Mouse (Mus musculus) WW6 (cell line): ENCODE measurements at regions not wholly inside any gene's neighbourhood (a gene's known extent, or its start where the extent isn't known, plus 50 kb on each side); places are given as distances from the start of the nearest gene placed in this dataset.

Source experiments
- DNase-seq: peaks from one replicate; pipeline ENCODE4 v3.0.0-alpha.2; 2013; ENCODE audit warnings: low read depth, low spot score

- DNase-seq = peak; percentile 36
Observed at GRCm38 (mm10) chr2:52804106-52804825, 53.4 kb upstream of the Fmnl2 start.

- DNase-seq = no peak
Observed at GRCm38 (mm10) chr2:52804826-52805149, 52.9 kb upstream of the Fmnl2 start.

DNA sequence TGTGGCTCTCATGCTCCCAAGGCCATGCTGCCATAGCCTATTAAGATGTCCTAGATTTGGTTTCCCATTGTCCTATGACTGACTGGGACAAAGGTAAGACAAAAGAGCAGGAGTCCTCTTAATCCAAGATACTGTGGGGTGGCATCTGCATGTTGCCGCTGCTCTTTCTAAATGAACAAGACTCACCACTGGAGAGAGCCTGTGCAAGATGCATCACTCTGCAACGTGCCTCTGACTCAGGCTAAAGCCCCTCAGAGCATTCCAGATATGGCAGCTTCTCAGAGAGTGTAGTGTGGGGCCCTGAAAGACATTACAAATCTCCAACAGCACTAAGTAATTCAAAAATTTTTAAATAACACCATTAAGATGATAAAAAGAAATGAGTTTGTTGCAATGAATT lies 49.8 kb upstream of the Fmnl2 start:
- no peak for DNase-seq
